Mouse (Mus musculus) C2C12 (cell line): Measurements from ENCODE around the gene Ap3d1.

Experiments
- CTCF ChIP-seq: IDR thresholded peaks from one replicate; pipeline ENCODE4 v1.5.1; 2011; ENCODE audit not compliant: control insufficient read depth, insufficient read depth, insufficient read length
- FOSL1 ChIP-seq: IDR thresholded peaks from one replicate; pipeline ENCODE4 v1.8.0; 2011; ENCODE audit warnings: mild to moderate bottlenecking, low read length; ENCODE audit not compliant: poor library complexity, insufficient read depth, severe bottlenecking

DNA sequence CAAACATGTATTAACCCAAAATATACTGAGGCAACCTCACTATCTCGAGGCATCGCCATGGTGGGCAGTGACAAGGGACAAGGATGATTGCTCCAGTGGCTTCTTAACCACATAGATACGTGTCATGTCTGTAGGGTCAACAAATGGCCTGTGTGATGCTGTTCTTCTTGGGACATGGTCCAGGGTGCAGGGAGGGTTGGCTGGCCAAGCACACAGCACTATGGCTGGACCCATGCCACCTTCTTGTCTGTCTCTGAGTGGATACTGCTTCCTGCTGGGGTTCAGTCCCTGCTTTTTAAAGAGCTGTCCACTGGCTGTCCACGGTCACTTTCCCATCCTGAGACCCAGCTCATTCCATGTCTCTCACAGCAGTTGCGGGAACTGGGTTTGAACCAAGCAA lies 35.1 kb upstream of the Ap3d1 start:
- no peak for TF ChIP-seq CTCF
- no peak for TF ChIP-seq FOSL1
